Mouse (Mus musculus) heart, embryonic 12.5 days (tissue): Measurements from ENCODE around the gene 2900026A02Rik. TPM values are rescaled to one million over a fixed set of nuclear protein-coding genes. Genes with fewer than 3 reads are reported as not detected.

Experiments
- ATAC-seq: fragments of 200-750 bp; cut with Nextera tagmentation; 2 replicates; pipeline ENCODE4 v1.8.0; 2017; ENCODE audit warnings: moderate TSS enrichment, moderate library complexity; ENCODE audit not compliant: insufficient number of reproducible peaks, low FRiP score
- H3K27ac ChIP-seq: fragments of 300-500 bp; sonication (generic); 2 replicates; pipeline ENCODE4 v1.5.1; 2016; ENCODE audit warnings: mild to moderate bottlenecking, moderate library complexity; ENCODE audit not compliant: poor library complexity, severe bottlenecking
- H3K27me3 ChIP-seq: fragments of 300-500 bp; sonication (generic); replicated peaks from 2 replicates; pipeline ENCODE4 v1.6.1; 2016; ENCODE audit warnings: mild to moderate bottlenecking, moderate library complexity
- H3K36me3 ChIP-seq: fragments of 300-500 bp; sonication (generic); 2 replicates; pipeline ENCODE4 v1.6.1; 2016; ENCODE audit warnings: mild to moderate bottlenecking, moderate library complexity
- H3K4me1 ChIP-seq: fragments of 300-500 bp; sonication (generic); replicated peaks from 2 replicates; pipeline ENCODE4 v1.6.1; 2016; ENCODE audit warnings: mild to moderate bottlenecking
- H3K4me2 ChIP-seq: fragments of 300-500 bp; sonication (generic); 2 replicates; pipeline ENCODE4 v1.6.1; 2016; ENCODE audit warnings: mild to moderate bottlenecking, moderate library complexity
- H3K4me3 ChIP-seq: fragments of 300-500 bp; sonication (generic); 2 replicates; pipeline ENCODE4 v1.5.1; 2016; ENCODE audit warnings: mild to moderate bottlenecking
- H3K9ac ChIP-seq: fragments of 300-500 bp; sonication (generic); 2 replicates; pipeline ENCODE4 v1.6.1; 2016; ENCODE audit warnings: mild to moderate bottlenecking, moderate library complexity
- H3K9me3 ChIP-seq: fragments of 300-500 bp; sonication (generic); replicated peaks from 2 replicates; pipeline ENCODE4 v1.6.1; 2016; ENCODE audit warnings: mild to moderate bottlenecking, moderate library complexity
- WGBS: fragments of 180-500 bp; shearing (Covaris S2); methylation state at CpG from one replicate; pipeline ENCODE4 v1.1.7; 2016; 5-methylcytosine and 5-hydroxymethylcytosine counted together
- polyA plus RNA-seq: library from polyadenylated mRNA; unstranded; fragments of >200 nt; fragmentation: Nextera tagmentation; extraction: Ambion mirVana; gene quantifications from 2 replicates; pipeline ENCODE4 v1.2.1, GENCODE M21; 2016

The 2900026A02Rik gene
- polyA plus RNA-seq, 1 experiment from 2014 or later = 20.0 TPM

DNA sequence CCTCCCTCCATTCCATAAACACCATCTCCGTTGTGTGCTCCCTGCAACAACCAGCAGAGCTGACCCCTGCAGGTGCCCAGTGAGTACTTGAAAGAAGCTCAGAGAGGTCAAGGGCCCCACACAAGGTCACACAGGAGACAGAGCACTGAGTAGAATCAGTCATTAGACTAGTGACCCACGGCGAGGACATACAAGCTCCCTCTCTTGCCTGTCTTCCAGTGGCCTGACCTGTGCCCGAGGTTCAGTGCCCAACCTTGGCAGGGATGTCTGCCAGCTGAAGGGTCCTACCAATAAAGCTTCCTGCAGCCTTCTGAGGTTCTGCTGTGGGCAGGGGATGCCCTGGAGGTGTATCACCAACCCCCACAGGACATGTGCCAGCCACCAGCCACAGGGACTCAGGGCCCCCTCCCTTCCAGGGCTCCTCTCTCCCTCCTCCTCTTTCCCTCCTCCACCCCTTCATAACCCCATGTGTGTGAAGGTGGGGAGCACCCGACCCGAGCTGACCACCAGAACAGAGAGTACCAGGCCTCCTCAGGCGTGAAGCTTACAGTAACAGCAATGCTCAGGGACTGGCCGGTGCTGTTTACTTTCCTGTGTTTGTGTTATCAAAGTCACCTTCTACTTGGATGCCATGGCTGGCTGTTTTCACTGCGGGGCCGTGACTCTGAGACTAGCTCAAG lies 8.7 kb downstream of the 2900026A02Rik start:
- 0 out of 2 replicates have a peak, but pooled peaks cover 5% of the 10 kb centered on the region for H3K27me3 ChIP-seq
- WGBS = 64% methylated on average over 10 of the region's 10 CpGs
- no peaks in the 10 kb centered on the region for H3K36me3 ChIP-seq
- no peak overlapping the region for H3K9ac ChIP-seq
- H3K27ac ChIP-seq = no peak overlapping the region
- H3K4me3 ChIP-seq = no peak overlapping the region
- ATAC-seq = no peak
- no peaks in the 10 kb centered on the region for H3K9me3 ChIP-seq
- H3K4me2 ChIP-seq = no peak overlapping the region
- H3K4me1 ChIP-seq = peaks cover 39% of the 10 kb centered on the region

DNA sequence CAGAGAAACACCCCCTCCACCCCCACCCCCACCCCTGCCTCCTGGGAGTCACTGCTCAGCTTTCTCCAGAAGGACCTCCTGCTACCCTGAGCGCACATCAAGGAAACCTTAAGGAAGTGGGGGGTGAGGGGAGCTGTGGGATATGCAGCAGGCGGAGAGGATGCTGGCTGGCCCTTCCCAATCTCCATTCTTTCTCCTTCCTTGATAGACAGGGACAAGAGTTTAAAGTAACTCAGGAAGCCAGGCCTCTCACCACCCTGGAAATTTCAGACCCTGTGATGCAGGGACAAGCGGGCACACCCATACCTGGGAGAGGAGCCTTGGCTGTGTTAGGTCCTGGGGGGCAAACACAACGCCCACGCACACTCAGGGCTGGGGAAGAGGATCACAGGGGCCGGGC lies 10.7 kb downstream of the 2900026A02Rik start:
- WGBS = 69% methylated on average over 6 of the region's 6 CpGs
- peak overlapping the region; percentile 69 for H3K27ac ChIP-seq
- no peak for ATAC-seq
- H3K36me3 ChIP-seq = no peaks in the 10 kb centered on the region
- H3K4me2 ChIP-seq = no peak overlapping the region
- H3K27me3 ChIP-seq = no peaks in the 10 kb centered on the region
- no peak overlapping the region for H3K4me3 ChIP-seq
- H3K9ac ChIP-seq = no peak overlapping the region
- H3K9me3 ChIP-seq = no peaks in the 10 kb centered on the region
- peaks cover 46% of the 10 kb centered on the region for H3K4me1 ChIP-seq

DNA sequence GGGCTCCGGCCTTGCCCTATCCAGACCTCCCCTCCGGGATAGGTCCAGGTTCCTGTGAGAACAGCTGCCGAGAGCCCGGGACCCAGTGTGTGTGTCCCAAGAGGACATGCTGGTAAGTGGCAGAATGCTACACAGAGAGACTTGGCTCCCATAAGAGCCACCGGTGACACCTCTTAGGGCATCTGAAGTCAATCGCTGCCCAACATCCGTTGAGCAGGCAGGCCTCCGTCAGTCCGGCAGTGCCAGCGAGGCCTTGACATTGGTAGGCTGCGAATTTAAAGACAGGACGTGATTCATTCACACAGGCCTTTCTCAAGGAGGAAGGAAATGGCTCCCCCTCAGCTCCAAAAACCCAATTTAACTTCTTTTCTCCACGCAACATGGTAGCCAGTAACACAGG lies 11.1 kb downstream of the 2900026A02Rik start:
- WGBS = 68% methylated on average over 13 of the region's 13 CpGs
- Histone ChIP-seq H3K4me3 (no peak overlapping the region), H3K27ac (peak overlapping the region; percentile 69), H3K36me3 (no peaks in the 10 kb centered on the region), H3K4me1 (peaks cover 46% of the 10 kb centered on the region), H3K9me3 (no peaks in the 10 kb centered on the region), H3K4me2 (no peak overlapping the region), H3K9ac (no peak overlapping the region), H3K27me3 (no peaks in the 10 kb centered on the region)
- ATAC-seq = no peak

GRCm38 (mm10) chr5:113209401-113209750 lies 11.7 kb downstream of the 2900026A02Rik start:
- Histone ChIP-seq H3K9me3 (no peaks in the 10 kb centered on the region), H3K27me3 (no peaks in the 10 kb centered on the region), H3K27ac (peak overlapping the region; percentile 69), H3K36me3 (no peaks in the 10 kb centered on the region), H3K4me2 (no peak overlapping the region), H3K4me3 (no peak overlapping the region), H3K4me1 (peaks cover 46% of the 10 kb centered on the region), H3K9ac (no peak overlapping the region)
- WGBS = 53% methylated on average over 11 of the region's 11 CpGs
- 0 out of 2 replicates have a peak, but pooled peaks have one; percentile 2 for ATAC-seq

DNA sequence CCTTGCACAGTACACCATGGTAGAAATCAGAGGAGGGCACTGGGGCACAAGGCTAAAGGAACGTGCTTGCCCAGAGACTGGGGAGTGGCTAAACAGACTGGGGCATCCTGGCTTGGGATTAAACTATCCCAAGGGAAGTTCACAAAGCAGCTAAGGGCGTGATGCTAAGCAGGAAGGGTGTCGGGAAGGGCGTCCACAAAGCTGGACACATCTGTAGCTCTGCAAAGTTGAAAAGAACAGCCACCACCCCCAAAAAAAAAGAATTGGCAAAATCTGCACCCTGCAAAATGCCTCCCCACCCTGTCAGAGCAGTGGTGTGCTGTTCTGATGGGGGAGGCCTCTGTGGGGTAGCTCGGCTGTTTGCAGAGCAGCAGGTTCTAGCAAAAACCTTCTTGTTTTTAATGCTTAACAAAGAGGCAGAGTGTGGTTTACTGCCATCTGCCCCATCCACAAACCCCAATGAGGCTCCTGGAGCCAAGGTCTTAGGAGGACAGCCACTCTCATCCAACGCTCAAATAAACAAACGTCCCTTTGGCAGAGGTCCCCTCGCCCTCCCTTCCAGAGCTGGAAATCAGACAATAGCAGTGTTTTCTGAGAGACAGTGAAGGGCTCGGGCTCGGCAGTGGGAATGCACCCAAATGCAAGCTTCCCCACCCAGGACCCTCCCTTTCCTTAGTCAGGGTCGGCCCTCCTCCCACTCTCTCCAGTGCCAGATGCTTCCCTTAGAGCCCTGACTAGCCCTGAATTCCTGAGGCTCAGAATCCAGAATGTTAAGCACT lies 12.2 kb downstream of the 2900026A02Rik start:
- H3K4me3 ChIP-seq = no peak overlapping the region
- no peak overlapping the region for H3K4me2 ChIP-seq
- no peaks in the 10 kb centered on the region for H3K27me3 ChIP-seq
- no peaks in the 10 kb centered on the region for H3K9me3 ChIP-seq
- 47% methylated on average over 11 of the region's 11 CpGs for WGBS
- no peaks in the 10 kb centered on the region for H3K36me3 ChIP-seq
- H3K4me1 ChIP-seq = peaks cover 46% of the 10 kb centered on the region
- ATAC-seq = peak; percentile 16; the same call in 1 of the 2 replicates
- no peak overlapping the region for H3K9ac ChIP-seq
- peak overlapping the region; percentile 69 for H3K27ac ChIP-seq

- Histone ChIP-seq H3K27ac (peak overlapping the region; percentile 69), H3K9ac (no peak overlapping the region), H3K4me1 (peaks cover 46% of the 10 kb centered on the region), H3K9me3 (peaks cover 2% of the 10 kb centered on the region), H3K36me3 (no peaks in the 10 kb centered on the region), H3K4me3 (no peak overlapping the region), H3K4me2 (no peak overlapping the region), H3K27me3 (no peaks in the 10 kb centered on the region)
- WGBS = 38% methylated on average over 4 of the region's 4 CpGs
- no peak for ATAC-seq
Measured at GRCm38 (mm10) chr5:113208048-113208447, 13.0 kb downstream of the 2900026A02Rik start.

- 32% methylated on average over 9 of the region's 9 CpGs for WGBS
- H3K4me3 ChIP-seq = no peak overlapping the region
- no peak overlapping the region for H3K9ac ChIP-seq
- no peaks in the 10 kb centered on the region for H3K27me3 ChIP-seq
- no peaks in the 10 kb centered on the region for H3K36me3 ChIP-seq
- H3K4me1 ChIP-seq = peaks cover 43% of the 10 kb centered on the region
- ATAC-seq = peak; percentile 34; the same call in 1 of the 2 replicates
- H3K27ac ChIP-seq = peak overlapping the region; percentile 69
- no peak overlapping the region for H3K4me2 ChIP-seq
- peaks cover 5% of the 10 kb centered on the region for H3K9me3 ChIP-seq
Measured at GRCm38 (mm10) chr5:113206670-113207352, 14.2 kb downstream of the 2900026A02Rik start.

DNA sequence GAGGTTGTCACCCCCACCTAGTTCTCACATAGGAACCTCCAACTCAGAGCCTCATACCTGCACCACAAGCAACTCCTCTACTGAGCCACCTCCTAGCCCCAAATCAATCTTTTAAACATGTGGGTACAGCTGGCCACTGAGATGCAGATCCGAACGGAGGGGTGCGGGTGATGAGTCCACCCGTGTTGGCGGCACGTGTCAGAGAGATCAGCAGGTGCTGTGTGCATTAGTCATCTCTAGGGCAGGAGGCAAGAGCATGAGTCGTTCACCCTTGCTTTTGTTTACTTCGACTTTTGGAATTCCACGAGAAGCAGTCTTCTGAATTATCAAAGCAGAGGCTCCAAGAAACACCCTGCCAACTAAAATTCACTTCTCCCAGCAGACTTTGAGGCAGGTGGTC lies 16.8 kb downstream of the 2900026A02Rik start:
- WGBS = 81% methylated on average over 9 of the region's 9 CpGs
- Histone ChIP-seq H3K4me2 (no peak overlapping the region), H3K27ac (no peak overlapping the region), H3K4me1 (peaks cover 31% of the 10 kb centered on the region), H3K9ac (no peak overlapping the region), H3K27me3 (no peaks in the 10 kb centered on the region), H3K36me3 (no peaks in the 10 kb centered on the region), H3K9me3 (peaks cover 8% of the 10 kb centered on the region), H3K4me3 (no peak overlapping the region)
- ATAC-seq = no peak

- WGBS = 75% methylated on average over 10 of the region's 10 CpGs
- ATAC-seq = 0 out of 2 replicates have a peak, but pooled peaks have one; percentile 10
- H3K27ac ChIP-seq = peak overlapping the region; percentile 59
- H3K4me2 ChIP-seq = no peak overlapping the region
- no peaks in the 10 kb centered on the region for H3K27me3 ChIP-seq
- no peaks in the 10 kb centered on the region for H3K36me3 ChIP-seq
- peaks cover 38% of the 10 kb centered on the region for H3K4me1 ChIP-seq
- H3K4me3 ChIP-seq = no peak overlapping the region
- peaks cover 8% of the 10 kb centered on the region for H3K9me3 ChIP-seq
- no peak overlapping the region for H3K9ac ChIP-seq
Measured at GRCm38 (mm10) chr5:113199772-113200134, 21.3 kb downstream of the 2900026A02Rik start.

DNA sequence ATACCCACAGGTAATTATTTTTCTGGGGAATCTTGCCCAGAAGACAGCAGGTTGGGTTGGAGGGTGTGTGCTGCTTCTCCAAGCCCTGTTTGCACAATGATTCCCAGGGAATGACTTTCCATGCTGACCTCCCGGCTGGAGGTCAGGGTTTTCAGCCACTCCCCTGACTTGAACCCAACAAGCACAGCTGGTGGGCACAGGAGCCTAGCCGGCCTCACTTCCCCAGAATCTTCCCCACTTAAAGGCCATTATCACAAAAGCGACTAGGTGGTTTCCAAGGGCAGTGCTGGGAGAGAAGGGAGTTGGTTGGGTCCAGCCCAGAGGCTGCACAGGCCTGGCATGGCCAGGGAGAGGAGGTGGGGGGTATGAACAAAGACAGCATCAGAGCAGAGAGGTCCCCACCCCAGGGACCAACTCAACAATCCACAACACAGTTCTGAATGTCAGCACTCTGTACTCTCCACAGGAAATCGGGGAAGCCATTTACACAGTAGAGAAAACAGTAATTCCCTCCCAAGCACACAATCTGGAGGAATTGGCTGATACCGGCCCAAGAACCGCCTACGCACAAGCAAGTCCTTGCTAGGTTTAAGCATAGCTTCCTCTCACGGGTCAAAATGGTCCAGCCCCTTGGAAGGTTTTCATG lies 21.8 kb downstream of the 2900026A02Rik start:
- H3K9me3 ChIP-seq = peaks cover 8% of the 10 kb centered on the region
- H3K4me2 ChIP-seq = no peak overlapping the region
- no peaks in the 10 kb centered on the region for H3K36me3 ChIP-seq
- 38% methylated on average over 8 of the region's 8 CpGs for WGBS
- H3K9ac ChIP-seq = no peak overlapping the region
- H3K4me3 ChIP-seq = no peak overlapping the region
- peak; percentile 30; the same call in 1 of the 2 replicates for ATAC-seq
- H3K27ac ChIP-seq = peak overlapping the region; percentile 59
- H3K27me3 ChIP-seq = no peaks in the 10 kb centered on the region
- H3K4me1 ChIP-seq = peaks cover 38% of the 10 kb centered on the region
